Mouse (Mus musculus) C2C12 (cell line): ENCODE results near the gene Ccdc40.

Experiments
- CTCF ChIP-seq: IDR thresholded peaks from one replicate; pipeline ENCODE4 v1.5.1; 2011; ENCODE audit not compliant: control insufficient read depth, insufficient read depth, insufficient read length
- FOSL1 ChIP-seq: IDR thresholded peaks from one replicate; pipeline ENCODE4 v1.8.0; 2011; ENCODE audit warnings: mild to moderate bottlenecking, low read length; ENCODE audit not compliant: poor library complexity, insufficient read depth, severe bottlenecking

- TF ChIP-seq CTCF (no peak), FOSL1 (no peak)
Observed at GRCm38 (mm10) chr11:119258572-119259322, 30.4 kb downstream of the Ccdc40 start.
